Mouse (Mus musculus) neutrophil, adult 65 days (primary cell): ENCODE data around the gene Barhl2. TPM values are rescaled to one million over a fixed set of nuclear protein-coding genes. Genes with fewer than 3 reads are reported as not detected.

Source experiments
- total RNA-seq: library from RNA; stranded (reverse); gene quantifications from 2 replicates; pipeline ENCODE4 v1.2.4, GENCODE M21; 2023

The Barhl2 gene
- not detected in 2 replicates for total RNA-seq

GRCm38 (mm10) chr5:106457986-106458476 is at the start of gene Barhl2:
Barhl2 (minus strand) TSS chr5:106458166.

Other genes starting within 250 kb of the Barhl2 start
- gene Gm17304, start 150.9 kb upstream of the Barhl2 start, total RNA-seq = not detected in 2 replicates
- 64.9 and 116 TPM in 2 replicates for gene Zfp644, start 239.1 kb upstream of the Barhl2 start, total RNA-seq